Mouse (Mus musculus) heart, postnatal 0 days (tissue): Measurements from ENCODE around the gene Hist2h2aa1.

Source experiments
- CTCF ChIP-seq: IDR thresholded peaks from 2 replicates; pipeline ENCODE4 v1.5.1; 2016; ENCODE audit warnings: antibody characterized with exemption, control low read depth, low read depth
- EP300 ChIP-seq: IDR thresholded peaks from 2 replicates; pipeline ENCODE4 v1.6.1; 2016; ENCODE audit warnings: antibody characterized with exemption, low read depth

GRCm38 (mm10) chr3:96195616-96196313 lies 49.5 kb upstream of the Hist2h2aa1 start:
- no peak for TF ChIP-seq EP300
- peak; percentile 0; the same call in 1 of the 2 replicates for TF ChIP-seq CTCF
